Mouse (Mus musculus) CD8-positive naive resting alpha-beta T cell, adult 2 months (primary cell): ENCODE measurements around the gene Sufu.

Source experiments
- DNase-seq, 2 experiments: peaks; one replicate each; pipeline ENCODE4 v3.0.0; 2022; ENCODE audit warnings: low read depth in 2 of 2, low spot score in 2 of 2

The Sufu gene

GRCm38 (mm10) chr19:46396686-46397435 lies at the start of gene Sufu:
Sufu (plus strand) TSS chr19:46396896.
- DNase-seq: peak; percentile 95 to 98

- no peak for DNase-seq
Observed at GRCm38 (mm10) chr19:46347146-46347545, 49.5 kb upstream of the Sufu start.

GRCm38 (mm10) chr19:46347936-46348668 lies 48.6 kb upstream of the Sufu start:
- DNase-seq: no peak

- DNase-seq: peak in 1 of 2 experiments; percentile 30
Observed at GRCm38 (mm10) chr19:46348761-46349458, 47.8 kb upstream of the Sufu start.

GRCm38 (mm10) chr19:46349550-46349949 lies 47.1 kb upstream of the Sufu start:
- no peak for DNase-seq

- DNase-seq: no peak
Observed at GRCm38 (mm10) chr19:46350168-46350932, 46.3 kb upstream of the Sufu start, which contains the start of gene 2310034G01Rik. 2310034G01Rik (minus strand) TSS chr19:46350302.

- DNase-seq: peak; percentile 49 to 59
Observed at GRCm38 (mm10) chr19:46356701-46357138, 40.0 kb upstream of the Sufu start.

GRCm38 (mm10) chr19:46357344-46358280 lies 39.1 kb upstream of the Sufu start:
- no peak for DNase-seq

GRCm38 (mm10) chr19:46358381-46358780 lies 38.3 kb upstream of the Sufu start:
- no peak for DNase-seq

- no peak for DNase-seq
Observed at GRCm38 (mm10) chr19:46362104-46362503, 34.6 kb upstream of the Sufu start.

- no peak for DNase-seq
Observed at GRCm38 (mm10) chr19:46363294-46364009, 33.2 kb upstream of the Sufu start.

GRCm38 (mm10) chr19:46367798-46368590 lies 28.7 kb upstream of the Sufu start:
- DNase-seq: no peak

- DNase-seq: no peak
Observed at GRCm38 (mm10) chr19:46369204-46369603, 27.5 kb upstream of the Sufu start.

- no peak for DNase-seq
Observed at GRCm38 (mm10) chr19:46374477-46375088, 22.1 kb upstream of the Sufu start.

- no peak for DNase-seq
Observed at GRCm38 (mm10) chr19:46375489-46375888, 21.2 kb upstream of the Sufu start.

- DNase-seq: no peak
Observed at GRCm38 (mm10) chr19:46375891-46376290, 20.8 kb upstream of the Sufu start.

- no peak for DNase-seq
Observed at GRCm38 (mm10) chr19:46382275-46382674, 14.4 kb upstream of the Sufu start.

GRCm38 (mm10) chr19:46389872-46390271 lies 6.8 kb upstream of the Sufu start:
- no peak for DNase-seq
